Mouse (Mus musculus) ovary, adult 18-20 months (tissue): ENCODE measurements around the gene Ubald2.

Experiments
- DNase-seq: peaks from one replicate; pipeline ENCODE4 v3.0.0; 2022; ENCODE audit warnings: low spot score, mixed read lengths

Gene Ubald2

GRCm38 (mm10) chr11:116434287-116434966 is 533 bp downstream of the Ubald2 start:
- peak; percentile 62 for DNase-seq

- DNase-seq, result no peak
Measured at GRCm38 (mm10) chr11:116434967-116435752, 1.3 kb downstream of the Ubald2 start.

GRCm38 (mm10) chr11:116435992-116436724 is 2.3 kb downstream of the Ubald2 start:
- DNase-seq, result no peak

GRCm38 (mm10) chr11:116436725-116437331 is 2.9 kb downstream of the Ubald2 start:
- DNase-seq, result no peak

- DNase-seq, result no peak
Measured at GRCm38 (mm10) chr11:116437541-116437940, 3.6 kb downstream of the Ubald2 start.

- DNase-seq, result no peak
Measured at GRCm38 (mm10) chr11:116439269-116440240, 5.7 kb downstream of the Ubald2 start.

- no peak for DNase-seq
Measured at GRCm38 (mm10) chr11:116440408-116441068, 6.6 kb downstream of the Ubald2 start.

GRCm38 (mm10) chr11:116442129-116442866 is 8.4 kb downstream of the Ubald2 start:
- DNase-seq, result no peak

- DNase-seq, result no peak
Measured at GRCm38 (mm10) chr11:116442867-116443177, 8.9 kb downstream of the Ubald2 start.

GRCm38 (mm10) chr11:116443311-116443710 is 9.4 kb downstream of the Ubald2 start:
- DNase-seq, result no peak

- no peak for DNase-seq
Measured at GRCm38 (mm10) chr11:116443935-116444334, 10.0 kb downstream of the Ubald2 start.

GRCm38 (mm10) chr11:116445596-116446307 is 11.9 kb downstream of the Ubald2 start:
- peak; percentile 72 for DNase-seq

GRCm38 (mm10) chr11:116446308-116446887 is 12.5 kb downstream of the Ubald2 start:
- DNase-seq, result no peak

- DNase-seq, result no peak
Measured at GRCm38 (mm10) chr11:116447822-116448221, 13.9 kb downstream of the Ubald2 start.

- DNase-seq, result no peak
Measured at GRCm38 (mm10) chr11:116449341-116449740, 15.4 kb downstream of the Ubald2 start.

GRCm38 (mm10) chr11:116453889-116454288 is 20.0 kb downstream of the Ubald2 start:
- no peak for DNase-seq

GRCm38 (mm10) chr11:116456234-116456633 is 22.3 kb downstream of the Ubald2 start:
- no peak for DNase-seq

- no peak for DNase-seq
Measured at GRCm38 (mm10) chr11:116459786-116460185, 25.9 kb downstream of the Ubald2 start.

- DNase-seq, result no peak
Measured at GRCm38 (mm10) chr11:116463338-116463737, 29.4 kb downstream of the Ubald2 start.
